Mouse (Mus musculus) myocyte (in vitro differentiated cells): ENCODE results near the gene Hyal4. TPM values are rescaled to one million over a fixed set of nuclear protein-coding genes. Genes with fewer than 3 reads are reported as not detected.
A peak's percentile ranks its signal among the peaks of the same experiment; 100 is the strongest.

ENCODE experiments used
- H3K27me3 ChIP-seq: one replicate; pipeline ENCODE4 v1.6.1; 2011; ENCODE audit not compliant: control insufficient read depth, insufficient read depth, insufficient read length
- H3K36me3 ChIP-seq: one replicate; pipeline ENCODE4 v1.6.1; 2011; ENCODE audit not compliant: control insufficient read depth, insufficient read depth
- H3K4me2 ChIP-seq: one replicate; pipeline ENCODE4 v1.6.1; 2011; ENCODE audit warnings: low read depth, control low read depth
- H3K4me3 ChIP-seq: one replicate; pipeline ENCODE4 v1.5.1; 2011; ENCODE audit warnings: mild to moderate bottlenecking, control low read depth, moderate library complexity
- H3K79me2 ChIP-seq: one replicate; pipeline ENCODE4 v1.6.1; 2011; ENCODE audit not compliant: control insufficient read depth, insufficient read depth
- H3ac ChIP-seq: one replicate; pipeline ENCODE4 v1.6.1; 2011; ENCODE audit not compliant: control insufficient read depth, insufficient read length
- CEBPB ChIP-seq: IDR thresholded peaks from 2 replicates; pipeline ENCODE4 v1.6.1; 2011; ENCODE audit warnings: mild to moderate bottlenecking, moderate library complexity; ENCODE audit not compliant: poor library complexity, insufficient read depth, severe bottlenecking
- E2F4 ChIP-seq: IDR thresholded peaks from one replicate; pipeline ENCODE4 v1.6.1; 2011; ENCODE audit warnings: mild to moderate bottlenecking, control low read depth, moderate library complexity; ENCODE audit not compliant: insufficient read depth
- MAX ChIP-seq: IDR thresholded peaks from one replicate; pipeline ENCODE4 v1.6.1; 2011; ENCODE audit warnings: low read depth, mild to moderate bottlenecking, control low read depth
- MYOD1 ChIP-seq, 3 experiments: IDR thresholded peaks; one replicate each; pipeline ENCODE4 v1.6.1; 2011; ENCODE audit warnings: control low read depth in 2 of 3, low read depth in 2 of 3, mild to moderate bottlenecking in 2 of 3, moderate library complexity in 1 of 3; ENCODE audit not compliant: insufficient read length in 2 of 3, control insufficient read depth in 1 of 3
- MYOG ChIP-seq, 3 experiments: IDR thresholded peaks; one replicate each; pipeline ENCODE4 v1.6.1; 2011; ENCODE audit warnings: control low read depth in 2 of 3, low read depth in 2 of 3, mild to moderate bottlenecking in 2 of 3; ENCODE audit not compliant: insufficient read length in 2 of 3, control insufficient read depth in 1 of 3, insufficient read depth in 1 of 3
- POLR2A ChIP-seq: IDR thresholded peaks from one replicate; pipeline ENCODE4 v1.6.1; 2011; ENCODE audit warnings: low read depth, mild to moderate bottlenecking, control low read depth, moderate library complexity; ENCODE audit not compliant: insufficient read length
- POLR2AphosphoS2 ChIP-seq: IDR thresholded peaks from one replicate; pipeline ENCODE4 v1.6.1; 2011; ENCODE audit warnings: low read depth, control low read depth; ENCODE audit not compliant: insufficient read length
- REST ChIP-seq: IDR thresholded peaks from one replicate; pipeline ENCODE4 v1.6.1; 2011; ENCODE audit warnings: mild to moderate bottlenecking, control low read depth, moderate library complexity; ENCODE audit not compliant: insufficient read depth, insufficient read length
- SRF ChIP-seq: IDR thresholded peaks from one replicate; pipeline ENCODE4 v1.6.1; 2011; ENCODE audit warnings: low read depth; ENCODE audit not compliant: control insufficient read depth, insufficient read length
- TCF12 ChIP-seq: IDR thresholded peaks from one replicate; pipeline ENCODE4 v1.6.1; 2011; ENCODE audit warnings: mild to moderate bottlenecking, control low read depth; ENCODE audit not compliant: poor library complexity, insufficient read depth, severe bottlenecking
- TCF3 ChIP-seq: IDR thresholded peaks from one replicate; pipeline ENCODE4 v1.6.1; 2011; ENCODE audit warnings: low read depth, control low read depth; ENCODE audit not compliant: insufficient read length
- USF1 ChIP-seq: IDR thresholded peaks from one replicate; pipeline ENCODE4 v1.6.1; 2011; ENCODE audit warnings: low read depth, mild to moderate bottlenecking, control low read depth, moderate library complexity
- polyA plus RNA-seq: library from polyadenylated mRNA; unstranded; fragments of >200 nt; fragmentation: generic; extraction: Trizol; gene quantifications from one replicate; pipeline ENCODE4 v1.2.1, GENCODE M21; 2012; ENCODE audit warnings: missing spikeins

Hyal4 gene
- polyA plus RNA-seq, 1 experiment, result 0.01 TPM

GRCm38 (mm10) chr6:24732945-24733344 lies 15.2 kb upstream of the Hyal4 start, which contains the start of gene Hyal6:
Gene Hyal6, plus strand, starts transcription at chr6:24733245.
- Histone ChIP-seq H3K79me2 (no peaks in the 10 kb centered on the region), H3K4me2 (no peak within 1 kb of the TSS), H3K27me3 (peaks cover 3% of the 10 kb centered on the region), H3K36me3 (no peaks in the 10 kb centered on the region), H3K4me3 (no peak within 1 kb of the TSS), H3ac (no peak within 1 kb of the TSS)
- no peak for TF ChIP-seq MAX
- TF ChIP-seq SRF, result no peak
- TF ChIP-seq POLR2A, result no peak
- TF ChIP-seq TCF3, result no peak
- no peak for TF ChIP-seq MYOD1 (IDR thresholded peaks at IDR 0.05; ENCODE audit: control insufficient read depth in 1 of 3, insufficient read length in 2 of 3, low read depth in 2 of 3)
- no peak for TF ChIP-seq USF1
- TF ChIP-seq MYOG (IDR thresholded peaks at IDR 0.05; ENCODE audit: control insufficient read depth in 1 of 3, insufficient read depth in 1 of 3, insufficient read length in 2 of 3, low read depth in 2 of 3), result no peak
- no peak for TF ChIP-seq POLR2AphosphoS2
- no peak for TF ChIP-seq TCF12
- no peak for TF ChIP-seq E2F4
- no peak for TF ChIP-seq REST
- TF ChIP-seq CEBPB, result no peak

GRCm38 (mm10) chr6:24734565-24734964 lies 13.6 kb upstream of the Hyal4 start:
- Histone ChIP-seq H3K27me3 (no peaks in the 10 kb centered on the region), H3K4me2 (peak overlapping the region; percentile 46), H3K36me3 (no peaks in the 10 kb centered on the region), H3ac (no peak overlapping the region), H3K4me3 (no peak overlapping the region), H3K79me2 (no peaks in the 10 kb centered on the region)
- TF ChIP-seq MYOG (IDR thresholded peaks at IDR 0.05; ENCODE audit: control insufficient read depth in 1 of 3, insufficient read depth in 1 of 3, insufficient read length in 2 of 3, low read depth in 2 of 3), result no peak
- peak; percentile 93 for TF ChIP-seq CEBPB
- no peak for TF ChIP-seq TCF3
- no peak for TF ChIP-seq USF1

GRCm38 (mm10) chr6:24759281-24759680 lies 11.2 kb downstream of the Hyal4 start:
- no peak for TF ChIP-seq USF1
- no peak for TF ChIP-seq REST
- no peak for TF ChIP-seq MAX
- no peak for TF ChIP-seq POLR2A
- TF ChIP-seq TCF3, result no peak
- no peak for TF ChIP-seq TCF12
- no peak for TF ChIP-seq E2F4
- no peak for TF ChIP-seq POLR2AphosphoS2
- no peak for TF ChIP-seq MYOD1 (IDR thresholded peaks at IDR 0.05; ENCODE audit: control insufficient read depth in 1 of 3, insufficient read length in 2 of 3, low read depth in 2 of 3)
- no peak for TF ChIP-seq MYOG (IDR thresholded peaks at IDR 0.05; ENCODE audit: control insufficient read depth in 1 of 3, insufficient read depth in 1 of 3, insufficient read length in 2 of 3, low read depth in 2 of 3)
- no peak for TF ChIP-seq SRF
- no peak for TF ChIP-seq CEBPB

GRCm38 (mm10) chr6:24766261-24766660 lies 18.1 kb downstream of the Hyal4 start:
- no peak overlapping the region for H3K4me3 ChIP-seq
- H3K4me2 ChIP-seq, result no peak overlapping the region
- no peaks in the 10 kb centered on the region for H3K36me3 ChIP-seq
- H3K27me3 ChIP-seq, result no peaks in the 10 kb centered on the region
- H3K79me2 ChIP-seq, result no peaks in the 10 kb centered on the region
- TF ChIP-seq POLR2A, result no peak
- TF ChIP-seq MYOD1 (IDR thresholded peaks at IDR 0.05; ENCODE audit: control insufficient read depth in 1 of 3, insufficient read length in 2 of 3, low read depth in 2 of 3), result no peak
- TF ChIP-seq E2F4, result no peak
- no peak for TF ChIP-seq USF1
- no peak for TF ChIP-seq REST
- TF ChIP-seq TCF12, result no peak
- TF ChIP-seq TCF3, result no peak
- no peak for TF ChIP-seq MAX
- TF ChIP-seq CEBPB, result no peak
- no peak for TF ChIP-seq MYOG (IDR thresholded peaks at IDR 0.05; ENCODE audit: control insufficient read depth in 1 of 3, insufficient read depth in 1 of 3, insufficient read length in 2 of 3, low read depth in 2 of 3)
- no peak for TF ChIP-seq SRF
- TF ChIP-seq POLR2AphosphoS2, result no peak
- H3ac ChIP-seq, result no peak overlapping the region

More at GRCm38 (mm10) chr6:24759281-24759680, 11.2 kb downstream of the Hyal4 start:
- no peaks in the 10 kb centered on the region for H3K79me2 ChIP-seq
- H3K4me3 ChIP-seq, result no peak overlapping the region
- H3K4me2 ChIP-seq, result no peak overlapping the region
- no peak overlapping the region for H3ac ChIP-seq
- H3K36me3 ChIP-seq, result no peaks in the 10 kb centered on the region
- no peaks in the 10 kb centered on the region for H3K27me3 ChIP-seq

GRCm38 (mm10) chr6:24779182-24779581 lies 31.1 kb downstream of the Hyal4 start:
- H3K4me3 ChIP-seq, result no peak overlapping the region
- no peaks in the 10 kb centered on the region for H3K36me3 ChIP-seq
- H3K27me3 ChIP-seq, result no peaks in the 10 kb centered on the region
- H3ac ChIP-seq, result no peak overlapping the region
- TF ChIP-seq MYOG (IDR thresholded peaks at IDR 0.05; ENCODE audit: control insufficient read depth in 1 of 3, insufficient read depth in 1 of 3, insufficient read length in 2 of 3, low read depth in 2 of 3) (no peak), REST (no peak), TCF12 (no peak), TCF3 (no peak)
- no peak overlapping the region for H3K4me2 ChIP-seq
- no peaks in the 10 kb centered on the region for H3K79me2 ChIP-seq
